Mouse (Mus musculus): ENCODE results near the gene Mrpl48. TPM values are rescaled to one million over a fixed set of nuclear protein-coding genes. Genes with fewer than 3 reads are reported as not detected.

Mrpl48 gene
- 89.8 and 94.8 TPM in 2 replicates for polyA plus RNA-seq (2014; fragmentation: Nextera tagmentation; extraction: Ambion mirVana)

- Histone ChIP-seq H3K4me2 (replicated peaks; ENCODE audit: low read depth, low read length) (peak within 1 kb of the TSS; percentile 86), H3K4me1 (ENCODE audit: control insufficient read depth, insufficient read depth, low read length) (peaks cover 5% of the 10 kb centered on the region), H3K9me3 (ENCODE audit: control insufficient read depth, low read depth, low read length) (no peaks in the 10 kb centered on the region), H3K27ac (ENCODE audit: low read length) (peak within 1 kb of the TSS; percentile 99), H3K9ac (replicated peaks; ENCODE audit: low read depth, low read length) (peak within 1 kb of the TSS; percentile 99), H3K36me3 (ENCODE audit: control insufficient read depth, insufficient read depth, low read length) (no peaks in the 10 kb centered on the region), H3K4me3 (ENCODE audit: low read depth, low read length) (peak within 1 kb of the TSS; percentile 98), H3K27me3 (ENCODE audit: control insufficient read depth, insufficient read depth, low read length) (no peaks in the 10 kb centered on the region)
- WGBS = under 1% methylated on average over 35 of the region's 43 CpGs
- peak; percentile 29 for ATAC-seq (ENCODE audit: insufficient number of reproducible peaks, insufficient read depth, low FRiP score, low read depth)
Observed at GRCm38 (mm10) chr7:100608130-100608741, at the start of gene Mrpl48. Gene Mrpl48, minus strand, starts transcription at chr7:100608301.

GRCm38 (mm10) chr7:100656739-100657138 is 48.6 kb upstream of the Mrpl48 start:
- Histone ChIP-seq H3K4me1 (ENCODE audit: control insufficient read depth, insufficient read depth, low read length) (peaks cover 4% of the 10 kb centered on the region; the same call in 1 of the 2 replicates), H3K9ac (replicated peaks; ENCODE audit: low read depth, low read length) (no peak overlapping the region), H3K9me3 (ENCODE audit: control insufficient read depth, low read depth, low read length) (no peaks in the 10 kb centered on the region), H3K4me2 (replicated peaks; ENCODE audit: low read depth, low read length) (no peak overlapping the region), H3K27ac (ENCODE audit: low read length) (no peak overlapping the region), H3K4me3 (ENCODE audit: low read depth, low read length) (no peak overlapping the region), H3K36me3 (ENCODE audit: control insufficient read depth, insufficient read depth, low read length) (no peaks in the 10 kb centered on the region), H3K27me3 (ENCODE audit: control insufficient read depth, insufficient read depth, low read length) (no peaks in the 10 kb centered on the region)
- no peak for ATAC-seq (ENCODE audit: insufficient number of reproducible peaks, insufficient read depth, low FRiP score, low read depth)
- WGBS = 14% methylated on average over 5 of the region's 5 CpGs

GRCm38 (mm10) chr7:100654441-100654840 is 46.3 kb upstream of the Mrpl48 start:
- Histone ChIP-seq H3K27ac (ENCODE audit: low read length) (0 out of 2 replicates have a peak overlapping the region, but pooled peaks have one; percentile 44), H3K4me2 (replicated peaks; ENCODE audit: low read depth, low read length) (no peak overlapping the region), H3K4me3 (ENCODE audit: low read depth, low read length) (no peak overlapping the region), H3K4me1 (ENCODE audit: control insufficient read depth, insufficient read depth, low read length) (peaks cover 4% of the 10 kb centered on the region; the same call in 1 of the 2 replicates), H3K27me3 (ENCODE audit: control insufficient read depth, insufficient read depth, low read length) (no peaks in the 10 kb centered on the region), H3K9ac (replicated peaks; ENCODE audit: low read depth, low read length) (no peak overlapping the region), H3K36me3 (ENCODE audit: control insufficient read depth, insufficient read depth, low read length) (no peaks in the 10 kb centered on the region), H3K9me3 (ENCODE audit: control insufficient read depth, low read depth, low read length) (no peaks in the 10 kb centered on the region)
- ATAC-seq (ENCODE audit: insufficient number of reproducible peaks, insufficient read depth, low FRiP score, low read depth) = no peak
- 85% methylated on average over 8 of the region's 8 CpGs for WGBS

GRCm38 (mm10) chr7:100653480-100654266 is 45.6 kb upstream of the Mrpl48 start:
- WGBS = 81% methylated on average over 9 of the region's 9 CpGs
- no peak for ATAC-seq (ENCODE audit: insufficient number of reproducible peaks, insufficient read depth, low FRiP score, low read depth)

GRCm38 (mm10) chr7:100651011-100651410 is 42.9 kb upstream of the Mrpl48 start:
- no peaks in the 10 kb centered on the region for H3K4me1 ChIP-seq (ENCODE audit: control insufficient read depth, insufficient read depth, low read length)
- ATAC-seq (ENCODE audit: insufficient number of reproducible peaks, insufficient read depth, low FRiP score, low read depth) = no peak
- H3K9me3 ChIP-seq (ENCODE audit: control insufficient read depth, low read depth, low read length) = no peaks in the 10 kb centered on the region
- no peaks in the 10 kb centered on the region for H3K27me3 ChIP-seq (ENCODE audit: control insufficient read depth, insufficient read depth, low read length)
- 61% methylated on average over 4 of the region's 4 CpGs for WGBS
- no peak overlapping the region for H3K9ac ChIP-seq (replicated peaks; ENCODE audit: low read depth, low read length)
- peaks cover 9% of the 10 kb centered on the region; the same call in 1 of the 2 replicates for H3K36me3 ChIP-seq (ENCODE audit: control insufficient read depth, insufficient read depth, low read length)
- H3K4me3 ChIP-seq (ENCODE audit: low read depth, low read length) = no peak overlapping the region
- no peak overlapping the region for H3K4me2 ChIP-seq (replicated peaks; ENCODE audit: low read depth, low read length)
- H3K27ac ChIP-seq (ENCODE audit: low read length) = no peak overlapping the region

More at GRCm38 (mm10) chr7:100653480-100654266, 45.6 kb upstream of the Mrpl48 start:
- Histone ChIP-seq H3K9me3 (ENCODE audit: control insufficient read depth, low read depth, low read length) (no peaks in the 10 kb centered on the region), H3K36me3 (ENCODE audit: control insufficient read depth, insufficient read depth, low read length) (peaks cover under 1% of the 10 kb centered on the region; the same call in 1 of the 2 replicates), H3K9ac (replicated peaks; ENCODE audit: low read depth, low read length) (no peak overlapping the region), H3K4me1 (ENCODE audit: control insufficient read depth, insufficient read depth, low read length) (peaks cover 3% of the 10 kb centered on the region; the same call in 1 of the 2 replicates), H3K27me3 (ENCODE audit: control insufficient read depth, insufficient read depth, low read length) (no peaks in the 10 kb centered on the region), H3K4me2 (replicated peaks; ENCODE audit: low read depth, low read length) (no peak overlapping the region), H3K4me3 (ENCODE audit: low read depth, low read length) (no peak overlapping the region), H3K27ac (ENCODE audit: low read length) (0 out of 2 replicates have a peak overlapping the region, but pooled peaks have one; percentile 44)

- Histone ChIP-seq H3K4me2 (replicated peaks; ENCODE audit: low read depth, low read length) (no peak overlapping the region), H3K36me3 (ENCODE audit: control insufficient read depth, insufficient read depth, low read length) (peaks cover 9% of the 10 kb centered on the region; the same call in 1 of the 2 replicates), H3K27me3 (ENCODE audit: control insufficient read depth, insufficient read depth, low read length) (no peaks in the 10 kb centered on the region), H3K9me3 (ENCODE audit: control insufficient read depth, low read depth, low read length) (no peaks in the 10 kb centered on the region), H3K27ac (ENCODE audit: low read length) (no peak overlapping the region), H3K4me3 (ENCODE audit: low read depth, low read length) (no peak overlapping the region), H3K9ac (replicated peaks; ENCODE audit: low read depth, low read length) (no peak overlapping the region), H3K4me1 (ENCODE audit: control insufficient read depth, insufficient read depth, low read length) (no peaks in the 10 kb centered on the region)
- no peak for ATAC-seq (ENCODE audit: insufficient number of reproducible peaks, insufficient read depth, low FRiP score, low read depth)
- WGBS = 77% methylated on average over 6 of the region's 6 CpGs
Observed at GRCm38 (mm10) chr7:100650421-100650820, 42.3 kb upstream of the Mrpl48 start.

GRCm38 (mm10) chr7:100649826-100650225 is 41.7 kb upstream of the Mrpl48 start:
- peaks cover 9% of the 10 kb centered on the region; the same call in 1 of the 2 replicates for H3K36me3 ChIP-seq (ENCODE audit: control insufficient read depth, insufficient read depth, low read length)
- H3K27me3 ChIP-seq (ENCODE audit: control insufficient read depth, insufficient read depth, low read length) = no peaks in the 10 kb centered on the region
- 62% methylated on average over 8 of the region's 8 CpGs for WGBS
- no peaks in the 10 kb centered on the region for H3K9me3 ChIP-seq (ENCODE audit: control insufficient read depth, low read depth, low read length)
- H3K4me3 ChIP-seq (ENCODE audit: low read depth, low read length) = no peak overlapping the region
- no peak overlapping the region for H3K27ac ChIP-seq (ENCODE audit: low read length)
- no peaks in the 10 kb centered on the region for H3K4me1 ChIP-seq (ENCODE audit: control insufficient read depth, insufficient read depth, low read length)
- no peak for ATAC-seq (ENCODE audit: insufficient number of reproducible peaks, insufficient read depth, low FRiP score, low read depth)
- H3K9ac ChIP-seq (replicated peaks; ENCODE audit: low read depth, low read length) = no peak overlapping the region
- H3K4me2 ChIP-seq (replicated peaks; ENCODE audit: low read depth, low read length) = no peak overlapping the region

GRCm38 (mm10) chr7:100649095-100649494 is 41.0 kb upstream of the Mrpl48 start:
- ATAC-seq (ENCODE audit: insufficient number of reproducible peaks, insufficient read depth, low FRiP score, low read depth) = no peak
- H3K4me2 ChIP-seq (replicated peaks; ENCODE audit: low read depth, low read length) = no peak overlapping the region
- H3K27ac ChIP-seq (ENCODE audit: low read length) = no peak overlapping the region
- H3K36me3 ChIP-seq (ENCODE audit: control insufficient read depth, insufficient read depth, low read length) = peaks cover 9% of the 10 kb centered on the region; the same call in 1 of the 2 replicates
- H3K27me3 ChIP-seq (ENCODE audit: control insufficient read depth, insufficient read depth, low read length) = no peaks in the 10 kb centered on the region
- no peak overlapping the region for H3K4me3 ChIP-seq (ENCODE audit: low read depth, low read length)
- H3K9me3 ChIP-seq (ENCODE audit: control insufficient read depth, low read depth, low read length) = no peaks in the 10 kb centered on the region
- H3K9ac ChIP-seq (replicated peaks; ENCODE audit: low read depth, low read length) = no peak overlapping the region
- H3K4me1 ChIP-seq (ENCODE audit: control insufficient read depth, insufficient read depth, low read length) = no peaks in the 10 kb centered on the region
- WGBS = 77% methylated on average over 4 of the region's 4 CpGs
